Mouse (Mus musculus) kidney, adult 2 months (tissue): Measurements from ENCODE around the gene Wdr86.

Source experiments
- CTCF ChIP-seq: fragments of 200-500 bp; conservative IDR thresholded peaks from 2 replicates; pipeline ENCODE4 v1.5.1; 2011; ENCODE audit warnings: low read depth, mild to moderate bottlenecking, control low read depth, low read length, moderate library complexity, mixed read lengths; ENCODE audit not compliant: insufficient read depth, insufficient read length
- POLR2A ChIP-seq: fragments of 200-500 bp; IDR thresholded peaks from one replicate; pipeline ENCODE4 v1.6.1; 2011; ENCODE audit warnings: low read depth, low read length, control low read depth

GRCm38 (mm10) chr5:24741172-24741885 lies 10.8 kb upstream of the Wdr86 start:
- TF ChIP-seq CTCF, result no peak
- no peak for TF ChIP-seq POLR2A
